Mouse (Mus musculus) liver, embryonic 12.5 days (tissue): Measurements from ENCODE around the gene Sike1. TPM values are rescaled to one million over a fixed set of nuclear protein-coding genes. Genes with fewer than 3 reads are reported as not detected.
A peak's percentile ranks its signal among the peaks of the same experiment; 100 is the strongest.

ENCODE experiments used
- ATAC-seq: fragments of 200-750 bp; cut with Nextera tagmentation; 2 replicates; pipeline ENCODE4 v1.8.0; 2017; ENCODE audit warnings: moderate number of reproducible peaks, mild to moderate bottlenecking, moderate library complexity
- H3K27ac ChIP-seq: fragments of 300-500 bp; sonication (generic); 2 replicates; pipeline ENCODE4 v1.5.1; 2016; ENCODE audit warnings: mild to moderate bottlenecking
- H3K27me3 ChIP-seq: fragments of 300-500 bp; sonication (generic); replicated peaks from 2 replicates; pipeline ENCODE4 v1.6.1; 2016; ENCODE audit warnings: mild to moderate bottlenecking, moderate library complexity
- H3K36me3 ChIP-seq: fragments of 300-500 bp; sonication (generic); 2 replicates; pipeline ENCODE4 v1.6.1; 2016; ENCODE audit warnings: mild to moderate bottlenecking, moderate library complexity
- H3K4me1 ChIP-seq: fragments of 300-500 bp; sonication (generic); 2 replicates; pipeline ENCODE4 v1.6.1; 2016
- H3K4me2 ChIP-seq: fragments of 300-500 bp; sonication (generic); 2 replicates; pipeline ENCODE4 v1.6.1; 2016; ENCODE audit warnings: mild to moderate bottlenecking, moderate library complexity
- H3K4me3 ChIP-seq: fragments of 300-500 bp; sonication (generic); 2 replicates; pipeline ENCODE4 v1.5.1; 2016; ENCODE audit warnings: mild to moderate bottlenecking, moderate library complexity
- H3K9ac ChIP-seq: fragments of 300-500 bp; sonication (generic); 2 replicates; pipeline ENCODE4 v1.6.1; 2016; ENCODE audit warnings: mild to moderate bottlenecking, moderate library complexity
- H3K9me3 ChIP-seq: fragments of 300-500 bp; sonication (generic); replicated peaks from 2 replicates; pipeline ENCODE4 v1.6.1; 2016; ENCODE audit warnings: mild to moderate bottlenecking, moderate library complexity
- WGBS: fragments of 180-500 bp; shearing (Covaris S2); methylation state at CpG from one replicate; pipeline ENCODE4 v1.1.7; 2016; ENCODE audit not compliant: insufficient replicate concordance; 5-methylcytosine and 5-hydroxymethylcytosine counted together
- polyA plus RNA-seq: library from polyadenylated mRNA; unstranded; fragments of >200 nt; fragmentation: Nextera tagmentation; extraction: Ambion mirVana; gene quantifications from 2 replicates; pipeline ENCODE4 v1.2.1, GENCODE M21; 2016

The Sike1 gene
- polyA plus RNA-seq, 1 experiment from 2014 or later, result 21.6 TPM

- no peaks in the 10 kb centered on the region for H3K4me1 ChIP-seq
- H3K4me3 ChIP-seq, result no peak overlapping the region
- H3K27ac ChIP-seq, result no peak overlapping the region
- no peaks in the 10 kb centered on the region for H3K27me3 ChIP-seq
- 71% methylated on average over 1 of the region's 1 CpGs for WGBS
- no peak overlapping the region for H3K9ac ChIP-seq
- no peak for ATAC-seq
- peaks cover 83% of the 10 kb centered on the region for H3K36me3 ChIP-seq
- H3K9me3 ChIP-seq, result no peaks in the 10 kb centered on the region
- no peak overlapping the region for H3K4me2 ChIP-seq
Measured at GRCm38 (mm10) chr3:103040861-103041379, 45.4 kb downstream of the Sike1 start.

- WGBS, result 85% methylated on average over 5 of the region's 5 CpGs
- Histone ChIP-seq H3K9ac (no peak overlapping the region), H3K27me3 (no peaks in the 10 kb centered on the region), H3K4me2 (no peak overlapping the region), H3K9me3 (no peaks in the 10 kb centered on the region), H3K36me3 (peaks cover 69% of the 10 kb centered on the region), H3K4me3 (no peak overlapping the region), H3K27ac (no peak overlapping the region), H3K4me1 (peaks cover 12% of the 10 kb centered on the region)
- ATAC-seq, result no peak
Measured at GRCm38 (mm10) chr3:103056016-103056595, 60.6 kb downstream of the Sike1 start.

GRCm38 (mm10) chr3:103057752-103058151 lies 62.2 kb downstream of the Sike1 start:
- Histone ChIP-seq H3K9ac (peak overlapping the region; percentile 58), H3K27ac (peak overlapping the region; percentile 71), H3K27me3 (no peaks in the 10 kb centered on the region), H3K9me3 (no peaks in the 10 kb centered on the region), H3K4me2 (peak overlapping the region; percentile 84), H3K4me1 (peaks cover 12% of the 10 kb centered on the region), H3K36me3 (peaks cover 69% of the 10 kb centered on the region), H3K4me3 (peak overlapping the region; percentile 90)
- ATAC-seq, result peak; percentile 58
- WGBS, result 7% methylated on average over 10 of the region's 10 CpGs

Other genes starting within 250 kb of the Sike1 start
- gene Tshb, start 213.0 kb upstream of the Sike1 start, polyA plus RNA-seq, result not detected in 2 replicates
- gene Sycp1, start 59.6 kb upstream of the Sike1 start, polyA plus RNA-seq, result 0.07 and 0.14 TPM in 2 replicates
- gene Nr1h5, start 31.6 kb upstream of the Sike1 start, polyA plus RNA-seq, result 10.3 and 10.4 TPM in 2 replicates
- 179 and 183 TPM in 2 replicates for gene Csde1, start 24.7 kb downstream of the Sike1 start, polyA plus RNA-seq
- 59.4 and 61.5 TPM in 2 replicates for gene Nras, start 62.6 kb downstream of the Sike1 start, polyA plus RNA-seq
- gene Ampd1, start 78.3 kb downstream of the Sike1 start, polyA plus RNA-seq, result 0.12 and 0.13 TPM in 2 replicates
- gene Dennd2c, start 106.9 kb downstream of the Sike1 start, polyA plus RNA-seq, result 13.0 and 13.1 TPM in 2 replicates
- 235 and 237 TPM in 2 replicates for gene Bcas2, start 175.9 kb downstream of the Sike1 start, polyA plus RNA-seq